Mouse (Mus musculus): ENCODE results near the gene Inpp5d.

- TF ChIP-seq POLR2A (IDR thresholded peaks at IDR 0.05; ENCODE audit: borderline replicate concordance, low read depth, low read length), result no peak
- TF ChIP-seq CTCF (IDR thresholded peaks at IDR 0.05; ENCODE audit: low read depth, low read length), result no peak
Observed at GRCm38 (mm10) chr1:87600533-87600932, 19.6 kb upstream of the Inpp5d start.
